Mouse (Mus musculus): ENCODE measurements at regions not wholly inside any gene's neighbourhood (a gene's known extent, or its start where the extent isn't known, plus 50 kb on each side); places are given as distances from the start of the nearest gene placed in this dataset. TPM values are rescaled to one million over a fixed set of nuclear protein-coding genes. Genes with fewer than 3 reads are reported as not detected.
A peak's percentile ranks its signal among the peaks of the same experiment; 100 is the strongest.

DNA sequence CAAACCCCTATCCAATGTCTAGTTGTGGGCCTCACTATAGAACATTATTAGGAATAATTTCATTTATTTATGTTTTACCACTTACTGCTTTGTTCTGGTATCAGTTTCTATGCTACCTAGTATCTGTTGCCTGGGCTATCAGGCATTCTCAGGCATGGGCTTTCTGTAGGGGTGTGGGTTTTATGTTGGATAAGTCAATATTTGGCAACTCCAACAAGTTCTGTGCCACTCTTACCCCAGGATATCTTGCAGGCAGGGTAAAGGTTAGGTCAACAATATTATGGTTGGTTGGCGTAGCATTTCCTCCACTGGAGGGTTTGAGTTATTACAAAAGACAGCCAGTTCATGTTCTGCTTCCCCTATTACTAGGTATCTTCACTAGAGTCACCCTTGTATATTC lies 65.8 kb downstream of the Smim10l1 start:
- Histone ChIP-seq H3K4me3 (ENCODE audit: low read depth, low read length) (no peak overlapping the region), H3K4me2 (ENCODE audit: low read depth, low read length, severe bottlenecking) (no peak overlapping the region), H3K4me1 (replicated peaks; ENCODE audit: control insufficient read depth, insufficient read depth, low read length) (no peaks in the 10 kb centered on the region), H3K9ac (ENCODE audit: low read length) (no peak overlapping the region), H3K36me3 (ENCODE audit: control insufficient read depth, insufficient read depth, low read length) (no peaks in the 10 kb centered on the region), H3K9me3 (ENCODE audit: control insufficient read depth, low read length) (no peaks in the 10 kb centered on the region), H3K27me3 (ENCODE audit: control insufficient read depth, insufficient read depth, low read length) (no peaks in the 10 kb centered on the region), H3K27ac (ENCODE audit: low read depth, low read length) (no peak overlapping the region)
- WGBS: 81% methylated on average over 1 of the region's 1 CpGs
- ATAC-seq (replicated peaks; ENCODE audit: low FRiP score): no peak
- DNase-seq (ENCODE audit: low spot score): no peak

DNA sequence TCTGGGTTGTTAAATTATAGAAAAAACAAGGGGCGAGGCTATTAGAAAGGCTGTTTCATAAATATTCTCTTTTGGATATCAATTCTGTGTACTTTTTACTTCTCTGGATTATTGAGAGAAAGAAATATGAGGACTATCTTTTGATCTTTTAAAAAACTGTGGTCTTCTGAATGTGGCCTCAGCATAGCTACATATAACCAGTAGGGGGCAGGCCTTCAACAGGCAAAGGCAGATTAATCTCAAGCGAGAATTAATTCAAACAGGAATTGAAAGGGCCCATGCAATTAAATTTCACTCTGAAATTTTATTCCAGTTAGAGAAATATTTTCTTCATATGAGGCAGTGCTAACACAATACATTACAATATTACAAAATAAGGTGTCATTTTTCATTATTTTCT lies 66.6 kb downstream of the Smim10l1 start:
- no peaks in the 10 kb centered on the region for H3K27me3 ChIP-seq (ENCODE audit: control insufficient read depth, insufficient read depth, low read length)
- WGBS: 68% methylated on average over 2 of the region's 2 CpGs
- no peaks in the 10 kb centered on the region for H3K4me1 ChIP-seq (replicated peaks; ENCODE audit: control insufficient read depth, insufficient read depth, low read length)
- H3K36me3 ChIP-seq (ENCODE audit: control insufficient read depth, insufficient read depth, low read length): no peaks in the 10 kb centered on the region
- H3K9me3 ChIP-seq (ENCODE audit: control insufficient read depth, low read length): no peaks in the 10 kb centered on the region
- no peak for ATAC-seq (replicated peaks; ENCODE audit: low FRiP score)
- H3K4me2 ChIP-seq (ENCODE audit: low read depth, low read length, severe bottlenecking): no peak overlapping the region
- no peak overlapping the region for H3K27ac ChIP-seq (ENCODE audit: low read depth, low read length)
- no peak overlapping the region for H3K4me3 ChIP-seq (ENCODE audit: low read depth, low read length)
- no peak for DNase-seq (ENCODE audit: low spot score)
- H3K9ac ChIP-seq (ENCODE audit: low read length): no peak overlapping the region

DNA sequence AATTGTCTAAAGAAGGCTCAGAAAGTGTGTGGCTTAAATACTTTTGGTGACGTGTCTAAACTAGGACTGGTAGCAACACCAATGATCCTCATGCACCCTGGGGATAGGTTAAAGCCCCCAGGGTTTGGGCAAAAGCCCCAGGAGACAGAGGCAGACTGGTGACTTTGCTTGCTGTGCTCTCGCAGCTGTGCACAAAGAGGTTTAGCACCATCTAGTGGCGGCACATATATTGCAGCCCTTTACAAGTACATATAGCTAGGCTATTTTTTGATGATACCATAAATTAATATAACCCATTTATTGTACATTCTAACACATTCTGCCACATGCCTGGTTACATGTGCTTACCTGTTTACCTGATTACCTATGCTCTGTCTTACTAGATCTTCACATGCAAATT lies 85.8 kb upstream of the 5530400C23Rik start:
- Histone ChIP-seq H3K4me2 (ENCODE audit: low read depth, low read length, severe bottlenecking) (no peak overlapping the region), H3K9ac (ENCODE audit: low read length) (no peak overlapping the region), H3K36me3 (ENCODE audit: control insufficient read depth, insufficient read depth, low read length) (no peaks in the 10 kb centered on the region), H3K27ac (ENCODE audit: low read depth, low read length) (no peak overlapping the region), H3K4me1 (replicated peaks; ENCODE audit: control insufficient read depth, insufficient read depth, low read length) (no peaks in the 10 kb centered on the region), H3K9me3 (ENCODE audit: control insufficient read depth, low read length) (no peaks in the 10 kb centered on the region), H3K4me3 (ENCODE audit: low read depth, low read length) (no peak overlapping the region), H3K27me3 (ENCODE audit: control insufficient read depth, insufficient read depth, low read length) (no peaks in the 10 kb centered on the region)
- ATAC-seq (replicated peaks; ENCODE audit: low FRiP score) (peak; percentile 81), DNase-seq (ENCODE audit: low spot score) (peak; percentile 65)
- WGBS: 10% methylated on average over 3 of the region's 3 CpGs

Small RNA genes in the stretch of these regions (microRNA-seq; reads per million reads assigned to microRNA genes)
- not detected for gene Gm23403 (ENCODE audit: insufficient number of aligned reads)
- gene Gm25019 (ENCODE audit: insufficient number of aligned reads): not detected
